Mouse (Mus musculus) heart, embryonic 14.5 days (tissue): ENCODE results near the gene C3. TPM values are rescaled to one million over a fixed set of nuclear protein-coding genes. Genes with fewer than 3 reads are reported as not detected.

ENCODE experiments used
- ATAC-seq: fragments of 200-750 bp; cut with Nextera tagmentation; 2 replicates; pipeline ENCODE4 v1.8.0; 2017; ENCODE audit warnings: low read depth, moderate TSS enrichment; ENCODE audit not compliant: insufficient number of reproducible peaks, insufficient read depth, low FRiP score
- H3K27ac ChIP-seq, 2 experiments: fragments of 200-500 bp in 1 of 2; fragments of 300-500 bp in 1 of 2; sonication (generic) in 1 of 2; replicated peaks in 1 of 2; 2 replicates each; pipeline ENCODE4 v1.5.1; 2012 to 2014; ENCODE audit warnings: low read depth in 2 of 2, low read length in 2 of 2, control low read depth in 1 of 2, mild to moderate bottlenecking in 1 of 2, mixed read lengths in 1 of 2; ENCODE audit not compliant: control insufficient read depth in 1 of 2, insufficient read depth in 1 of 2
- H3K27me3 ChIP-seq: fragments of 300-500 bp; sonication (generic); 2 replicates; pipeline ENCODE4 v1.6.1; 2014; ENCODE audit warnings: mild to moderate bottlenecking, low read length, control low read depth; ENCODE audit not compliant: control insufficient read depth, insufficient read depth
- H3K36me3 ChIP-seq: fragments of 300-500 bp; sonication (generic); 2 replicates; pipeline ENCODE4 v1.6.1; 2014; ENCODE audit warnings: mild to moderate bottlenecking, control low read depth, low read length, mixed read lengths; ENCODE audit not compliant: control insufficient read depth, insufficient read depth
- H3K4me1 ChIP-seq, 2 experiments: fragments of 200-500 bp in 1 of 2; fragments of 300-500 bp in 1 of 2; sonication (generic) in 1 of 2; 2 replicates each; pipeline ENCODE4 v1.6.1; 2012 to 2014; ENCODE audit warnings: low read length in 2 of 2, control low read depth in 1 of 2, mixed read lengths in 1 of 2; ENCODE audit not compliant: control insufficient read depth in 2 of 2, insufficient read depth in 2 of 2
- H3K4me2 ChIP-seq: fragments of 300-500 bp; sonication (generic); 2 replicates; pipeline ENCODE4 v1.6.1; 2014; ENCODE audit warnings: mild to moderate bottlenecking, low read length
- H3K4me3 ChIP-seq, 2 experiments: fragments of 200-500 bp in 1 of 2; fragments of 300-500 bp in 1 of 2; sonication (generic) in 1 of 2; 2 replicates each; pipeline ENCODE4 v1.5.1; 2012 to 2014; ENCODE audit warnings: low read length in 2 of 2, mild to moderate bottlenecking in 2 of 2, control low read depth in 1 of 2, low read depth in 1 of 2, moderate library complexity in 1 of 2; ENCODE audit not compliant: control insufficient read depth in 1 of 2, insufficient read depth in 1 of 2
- H3K9ac ChIP-seq: fragments of 300-500 bp; sonication (generic); 2 replicates; pipeline ENCODE4 v1.6.1; 2014; ENCODE audit warnings: mild to moderate bottlenecking, low read length
- H3K9me3 ChIP-seq: fragments of 300-500 bp; sonication (generic); 2 replicates; pipeline ENCODE4 v1.6.1; 2016; ENCODE audit warnings: low read length, control low read depth; ENCODE audit not compliant: control insufficient read depth
- WGBS: fragments of 180-500 bp; shearing (Covaris S2); extraction: QIAGEN DNeasy Blood & Tissue Kit; methylation state at CpG from one replicate; pipeline ENCODE4 v1.1.7; 2014; 5-methylcytosine and 5-hydroxymethylcytosine counted together
- microRNA-seq: library from miRNA; unstranded; fragments of <30 nt; microRNA quantifications from one replicate; pipeline ENCODE4, GENCODE M21; 2016
- polyA plus RNA-seq: library from polyadenylated mRNA; unstranded; fragments of >200 nt; fragmentation: Nextera tagmentation; extraction: Ambion mirVana; gene quantifications from 2 replicates; pipeline ENCODE4 v1.2.1, GENCODE M21; 2014

Gene C3
- polyA plus RNA-seq, 1 experiment from 2014 or later, result 0.74 TPM

- H3K4me2 ChIP-seq, result no peak overlapping the region
- H3K27ac ChIP-seq, result no peak overlapping the region
- ATAC-seq, result no peak
- H3K9me3 ChIP-seq, result no peaks in the 10 kb centered on the region
- H3K9ac ChIP-seq, result no peak overlapping the region
- no peaks in the 10 kb centered on the region for H3K27me3 ChIP-seq
- WGBS, result 32% methylated on average over 8 of the region's 8 CpGs
- H3K4me1 ChIP-seq, result no peaks in the 10 kb centered on the region
- H3K4me3 ChIP-seq, result no peak overlapping the region
- no peaks in the 10 kb centered on the region for H3K36me3 ChIP-seq
Observed at GRCm38 (mm10) chr17:57180363-57180762, 47.6 kb downstream of the C3 start.

GRCm38 (mm10) chr17:57173351-57173750, 54.6 kb downstream of the C3 start:
- Histone ChIP-seq H3K9ac (no peak overlapping the region), H3K4me3 (no peak overlapping the region), H3K4me2 (no peak overlapping the region), H3K36me3 (no peaks in the 10 kb centered on the region), H3K9me3 (0 out of 2 replicates have a peak, but pooled peaks cover 2% of the 10 kb centered on the region), H3K4me1 (no peaks in the 10 kb centered on the region; a peak in 1 of 4 replicates), H3K27me3 (no peaks in the 10 kb centered on the region), H3K27ac (no peak overlapping the region)
- 40% methylated on average over 4 of the region's 4 CpGs for WGBS
- no peak for ATAC-seq

GRCm38 (mm10) chr17:57172378-57172777, 55.6 kb downstream of the C3 start:
- H3K4me1 ChIP-seq, result no peaks in the 10 kb centered on the region; a peak in 1 of 4 replicates
- no peak overlapping the region for H3K4me3 ChIP-seq
- ATAC-seq, result no peak
- H3K4me2 ChIP-seq, result no peak overlapping the region
- no peak overlapping the region for H3K27ac ChIP-seq
- no peak overlapping the region for H3K9ac ChIP-seq
- WGBS, result 53% methylated on average over 5 of the region's 5 CpGs
- H3K36me3 ChIP-seq, result no peaks in the 10 kb centered on the region
- H3K27me3 ChIP-seq, result no peaks in the 10 kb centered on the region
- 0 out of 2 replicates have a peak, but pooled peaks cover 2% of the 10 kb centered on the region for H3K9me3 ChIP-seq

GRCm38 (mm10) chr17:57170616-57171260, 57.2 kb downstream of the C3 start:
- no peaks in the 10 kb centered on the region for H3K27me3 ChIP-seq
- H3K9ac ChIP-seq, result no peak overlapping the region
- no peak overlapping the region for H3K4me3 ChIP-seq
- 42% methylated on average over 5 of the region's 5 CpGs for WGBS
- H3K4me1 ChIP-seq, result peaks cover 0 to 2% of the 10 kb centered on the region in 2 experiments; a peak in 2 of 4 replicates
- H3K27ac ChIP-seq, result no peak overlapping the region
- H3K36me3 ChIP-seq, result no peaks in the 10 kb centered on the region
- 0 out of 2 replicates have a peak, but pooled peaks cover 2% of the 10 kb centered on the region for H3K9me3 ChIP-seq
- no peak overlapping the region for H3K4me2 ChIP-seq
- ATAC-seq, result no peak

- Histone ChIP-seq H3K9ac (no peak overlapping the region), H3K4me2 (peak overlapping the region; percentile 39; the same call in 1 of the 2 replicates), H3K27ac (no peak overlapping the region), H3K36me3 (no peaks in the 10 kb centered on the region), H3K4me1 (peaks cover 0 to 2% of the 10 kb centered on the region in 2 experiments; a peak in 1 of 4 replicates), H3K4me3 (no peak overlapping the region), H3K9me3 (0 out of 2 replicates have a peak, but pooled peaks cover 2% of the 10 kb centered on the region), H3K27me3 (no peaks in the 10 kb centered on the region)
- 8% methylated on average over 10 of the region's 11 CpGs for WGBS
- ATAC-seq, result peak; percentile 68; the same call in 1 of the 2 replicates
Observed at GRCm38 (mm10) chr17:57166800-57167791, 60.8 kb downstream of the C3 start.

Small RNAs within 50 kb of the gene (microRNA-seq; reads per million reads assigned to microRNA genes)
- not detected for gene Mir6978

Other genes with a start within 250 kb of the C3 start
- 0.16 TPM in 1 of 2 replicates, not detected in the other for gene Acer1, start 246.0 kb downstream of the C3 start, polyA plus RNA-seq
- 120 and 128 TPM in 2 replicates for gene Clpp, start 237.8 kb downstream of the C3 start, polyA plus RNA-seq
- 54.9 and 55.7 TPM in 2 replicates for gene Alkbh7, start 230.8 kb downstream of the C3 start, polyA plus RNA-seq
- gene Pspn, start 228.1 kb downstream of the C3 start, polyA plus RNA-seq, result not detected in 2 replicates
- gene Gtf2f1, start 216.8 kb downstream of the C3 start, polyA plus RNA-seq, result 29.2 and 31.0 TPM in 2 replicates
- gene Gm17949, start 216.7 kb downstream of the C3 start, polyA plus RNA-seq, result 0.34 TPM in 1 of 2 replicates, not detected in the other
- gene Khsrp, start 196.6 kb downstream of the C3 start, polyA plus RNA-seq, result 32.2 and 36.9 TPM in 2 replicates
- not detected in 2 replicates for gene Slc25a41, start 186.5 kb downstream of the C3 start, polyA plus RNA-seq
- gene Crb3, start 169.0 kb downstream of the C3 start, polyA plus RNA-seq, result 0.19 and 0.27 TPM in 2 replicates
- 16.1 and 18.0 TPM in 2 replicates for gene Slc25a23, start 168.3 kb downstream of the C3 start, polyA plus RNA-seq
- gene Dennd1c, start 149.6 kb downstream of the C3 start, polyA plus RNA-seq, result 0.50 and 0.69 TPM in 2 replicates
- 5.6 and 7.5 TPM in 2 replicates for gene Tubb4a, start 140.4 kb downstream of the C3 start, polyA plus RNA-seq
- 1.9 and 2.8 TPM in 2 replicates for gene Tnfsf9, start 122.8 kb downstream of the C3 start, polyA plus RNA-seq
- not detected in 2 replicates for gene Cd70, start 78.4 kb downstream of the C3 start, polyA plus RNA-seq
- not detected in 2 replicates for gene Tnfsf14, start 34.0 kb downstream of the C3 start, polyA plus RNA-seq
- 27.4 and 29.0 TPM in 2 replicates for gene Gpr108, start 20.3 kb upstream of the C3 start, polyA plus RNA-seq
- gene Trip10, start 21.3 kb upstream of the C3 start, polyA plus RNA-seq, result 32.9 and 33.0 TPM in 2 replicates
- gene Vav1, start 51.0 kb upstream of the C3 start, polyA plus RNA-seq, result 1.4 and 2.2 TPM in 2 replicates
- 3.8 and 4.3 TPM in 2 replicates for gene Adgre1, start 130.6 kb upstream of the C3 start, polyA plus RNA-seq